Mouse (Mus musculus) CH12.LX (cell line): ENCODE measurements around the gene Tbx3. TPM values are rescaled to one million over a fixed set of nuclear protein-coding genes. Genes with fewer than 3 reads are reported as not detected.

ENCODE experiments used
- DNase-seq: peaks from one replicate; pipeline ENCODE4 v3.0.0-alpha.2; 2013; ENCODE audit errors: extremely low read depth
- H3K27ac ChIP-seq: 2 replicates; pipeline ENCODE4 v1.5.1; 2012; ENCODE audit warnings: low read depth, mild to moderate bottlenecking, control low read depth, moderate library complexity; ENCODE audit not compliant: insufficient read depth
- H3K27me3 ChIP-seq: replicated peaks from 2 replicates; pipeline ENCODE3; 2012; ENCODE audit warnings: inconsistent platforms
- H3K36me3 ChIP-seq, 2 experiments: replicated peaks in 1 of 2; 2 replicates each; pipeline versions ENCODE3 to v1.6.1; 2012; ENCODE audit warnings: inconsistent platforms in 1 of 2, low read length in 1 of 2, mild to moderate bottlenecking in 1 of 2, mixed read lengths in 1 of 2, moderate library complexity in 1 of 2; ENCODE audit not compliant: control insufficient read depth in 1 of 2, insufficient read depth in 1 of 2
- H3K4me1 ChIP-seq, 2 experiments: 2 replicates each; pipeline ENCODE4 v1.6.1; 2012; ENCODE audit warnings: inconsistent platforms in 1 of 2, moderate library complexity in 1 of 2; ENCODE audit not compliant: insufficient read depth in 2 of 2, control insufficient read depth in 1 of 2
- H3K4me2 ChIP-seq: 2 replicates; pipeline ENCODE4 v1.6.1; 2012; ENCODE audit warnings: low read depth, mild to moderate bottlenecking, control low read depth; ENCODE audit not compliant: poor library complexity, insufficient read depth, severe bottlenecking
- H3K4me3 ChIP-seq, 3 experiments: fragments of 150-350 bp in 1 of 3; sonication (generic) in 1 of 3; replicated peaks in 1 of 3; 2 replicates each; pipeline versions ENCODE3 to v1.5.1; 2011 to 2012; ENCODE audit warnings: low read depth in 2 of 3, low read length in 2 of 3, mild to moderate bottlenecking in 2 of 3, moderate library complexity in 2 of 3, control low read depth in 1 of 3, improper control_type of control experiment in 1 of 3, inconsistent platforms in 1 of 3, mixed read lengths in 1 of 3; ENCODE audit not compliant: poor library complexity in 1 of 3
- H3K79me2 ChIP-seq: replicated peaks from 2 replicates; pipeline ENCODE4 v1.6.1; 2012; ENCODE audit warnings: mild to moderate bottlenecking, moderate library complexity; ENCODE audit not compliant: control insufficient read depth, poor library complexity, insufficient read depth, severe bottlenecking; ENCODE audit errors: extremely low read depth
- H3K9ac ChIP-seq: 2 replicates; pipeline ENCODE4 v1.6.1; 2012; ENCODE audit warnings: low read depth, mild to moderate bottlenecking, control low read depth, moderate library complexity; ENCODE audit not compliant: insufficient read depth
- H3K9me3 ChIP-seq: replicated peaks from 2 replicates; pipeline ENCODE3; 2012; ENCODE audit warnings: low read length, inconsistent platforms, mixed read lengths
- CHD2 ChIP-seq: IDR thresholded peaks from 2 replicates; pipeline ENCODE4 v1.6.1; 2011; ENCODE audit warnings: low read length, improper control_type of control experiment
- CTCF ChIP-seq, 2 experiments: IDR thresholded peaks in 1 of 2; conservative IDR thresholded peaks in 1 of 2; 2 replicates each; pipeline ENCODE4 v1.5.1; 2011 to 2012; ENCODE audit warnings: low read depth in 2 of 2, low read length in 2 of 2, improper control_type of control experiment in 1 of 2, inconsistent platforms in 1 of 2, mild to moderate bottlenecking in 1 of 2, moderate library complexity in 1 of 2
- ELF1 ChIP-seq: IDR thresholded peaks from 2 replicates; pipeline ENCODE4 v1.6.1; 2014; ENCODE audit warnings: low read depth, mild to moderate bottlenecking, inconsistent platforms, low read length, improper control_type of control experiment
- MAZ ChIP-seq: IDR thresholded peaks from 2 replicates; pipeline ENCODE4 v1.6.1; 2012; ENCODE audit warnings: low read depth, mild to moderate bottlenecking, inconsistent platforms, low read length, improper control_type of control experiment, moderate library complexity
- MEF2A ChIP-seq: IDR thresholded peaks from 2 replicates; pipeline ENCODE4 v1.6.1; 2014; ENCODE audit warnings: low read depth, mild to moderate bottlenecking, inconsistent platforms, low read length, improper control_type of control experiment, borderline replicate concordance
- MXI1 ChIP-seq: IDR thresholded peaks from 2 replicates; pipeline ENCODE4 v1.6.1; 2011; ENCODE audit warnings: mild to moderate bottlenecking, low read depth, low read length, improper control_type of control experiment
- MYC ChIP-seq: IDR thresholded peaks from 2 replicates; pipeline ENCODE4 v1.6.1; 2011; ENCODE audit warnings: low read depth, mild to moderate bottlenecking, improper control_type of control experiment, low read length
- NELFE ChIP-seq: IDR thresholded peaks from 2 replicates; pipeline ENCODE4 v1.6.1; 2011; ENCODE audit warnings: low read depth, low read length, improper control_type of control experiment
- PAX5 ChIP-seq: IDR thresholded peaks from 2 replicates; pipeline ENCODE4 v1.6.1; 2012; ENCODE audit warnings: low read length, inconsistent platforms, mixed read lengths
- POLR2AphosphoS2 ChIP-seq: IDR thresholded peaks from 2 replicates; pipeline ENCODE4 v1.6.1; 2011; ENCODE audit warnings: low read depth, low read length, improper control_type of control experiment
- RCOR1 ChIP-seq: conservative IDR thresholded peaks from 2 replicates; pipeline ENCODE4 v1.6.1; 2012; ENCODE audit warnings: low read depth, mild to moderate bottlenecking, inconsistent platforms, low read length, improper control_type of control experiment
- SIN3A ChIP-seq: IDR thresholded peaks from 2 replicates; pipeline ENCODE4 v1.6.1; 2012; ENCODE audit warnings: low read length, improper control_type of control experiment, inconsistent platforms
- SMC3 ChIP-seq: IDR thresholded peaks from 2 replicates; pipeline ENCODE4 v1.6.1; 2011; ENCODE audit warnings: low read depth, low read length, improper control_type of control experiment
- TBP ChIP-seq: conservative IDR thresholded peaks from 2 replicates; pipeline ENCODE4 v1.6.1; 2011; ENCODE audit warnings: low read depth, low read length, improper control_type of control experiment
- TCF12 ChIP-seq: IDR thresholded peaks from 2 replicates; pipeline ENCODE4 v1.6.1; 2014; ENCODE audit warnings: low read depth, mild to moderate bottlenecking, inconsistent platforms, low read length, improper control_type of control experiment
- USF2 ChIP-seq: conservative IDR thresholded peaks from 2 replicates; pipeline ENCODE4 v1.6.1; 2011; ENCODE audit warnings: low read depth, low read length, improper control_type of control experiment
- ZC3H11A ChIP-seq: IDR thresholded peaks from 2 replicates; pipeline ENCODE4 v1.6.1; 2012; ENCODE audit warnings: low read depth, mild to moderate bottlenecking, inconsistent platforms, low read length, improper control_type of control experiment
- ZKSCAN1 ChIP-seq: IDR thresholded peaks from 2 replicates; pipeline ENCODE4 v1.6.1; 2012; ENCODE audit warnings: low read depth, inconsistent platforms, low read length, improper control_type of control experiment, borderline replicate concordance
- ZMIZ1 ChIP-seq: IDR thresholded peaks from 2 replicates; pipeline ENCODE4 v1.6.1; 2012; ENCODE audit warnings: low read depth, mild to moderate bottlenecking, inconsistent platforms, low read length, improper control_type of control experiment
- dilution Hi-C: fragments of 300-500 bp; cut with MboI; formaldehyde crosslinking; loops from 2 replicates; pipeline ENCODE4 v1.14.3; 2020; ENCODE audit warnings: low sequenced_read_pairs; ENCODE audit not compliant: extremely low pct_unique_long_range_greater_than_20kb, extremely low pct_ligation_motif_present
- in situ Hi-C: fragments of 300-500 bp; cut with MboI; formaldehyde crosslinking; loops from 3 replicates; pipeline ENCODE4 v1.14.3; 2019; ENCODE audit warnings: low sequenced_read_pairs, low pct_ligation_motif_present, low pct_unique_long_range_greater_than_20kb, mixed read lengths
- polyA plus RNA-seq: library from polyadenylated mRNA; unstranded; fragments of >175 nt; gene quantifications from 2 replicates; pipeline ENCODE4 v1.2.1, GENCODE M21; 2012; ENCODE audit warnings: low read depth; ENCODE audit not compliant: insufficient read length
- total RNA-seq, 2 experiments: library from RNA; depleted of rRNA; stranded (reverse); fragments of 300-350 nt in 1 of 2; fragments of >200 nt in 1 of 2; gene quantifications; 2 replicates each; pipeline ENCODE4 v1.2.3; 2012 to 2014

The Tbx3 gene
- total and polyA plus RNA-seq, 3 experiments: not detected

DNA sequence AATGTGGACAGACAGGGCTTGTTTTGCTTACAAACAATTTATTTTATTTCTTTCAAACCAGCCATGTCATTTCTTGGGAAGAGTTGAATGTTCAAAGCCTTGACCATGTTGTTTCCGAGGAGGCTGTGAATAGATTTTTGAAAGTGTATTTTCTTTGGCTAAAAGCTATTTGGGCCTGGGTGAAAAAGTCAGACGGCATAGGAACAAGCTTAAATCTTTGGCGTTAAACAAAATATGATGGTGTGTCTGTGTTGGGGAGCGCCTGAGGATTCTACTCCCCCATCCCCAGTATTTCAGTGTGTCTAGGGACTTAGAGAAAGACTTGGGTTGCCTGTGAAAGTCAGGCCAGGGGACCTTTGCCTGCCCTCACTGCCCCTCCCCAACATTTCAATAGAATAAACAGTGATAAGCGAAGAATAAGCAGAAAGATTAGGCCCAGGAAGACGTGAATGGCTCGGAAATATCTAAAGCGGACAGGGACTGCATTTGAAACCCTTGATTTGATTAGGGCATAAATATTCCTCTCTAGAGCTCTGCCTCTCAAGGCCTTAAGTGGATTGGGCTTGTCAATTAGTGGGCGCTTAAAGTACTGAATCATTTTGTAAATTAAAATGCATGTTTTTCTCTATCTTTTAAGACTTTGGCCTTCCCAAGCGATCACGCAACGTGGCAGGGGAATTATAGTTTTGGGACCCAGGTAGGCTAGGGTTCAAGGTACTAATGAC lies 4.3 kb downstream of the Tbx3 start:
- dilution Hi-C loops: no loop called here
- Histone ChIP-seq H3K9me3 (peaks cover 79% of the 10 kb centered on the region), H3K27ac (no peak overlapping the region), H3K4me3 (no peak overlapping the region), H3K79me2 (no peaks in the 10 kb centered on the region)
- TF ChIP-seq RCOR1: no peak
- no peak for TF ChIP-seq MAZ
- TF ChIP-seq SMC3: no peak
- no peak for TF ChIP-seq CHD2
- TF ChIP-seq MXI1: no peak
- no peak for TF ChIP-seq MYC
- TF ChIP-seq MEF2A: no peak
- TF ChIP-seq TBP: no peak
- no peak for TF ChIP-seq PAX5
- TF ChIP-seq, all 38 proteins: peak for 0
- no peak overlapping the region for H3K9ac ChIP-seq
- DNase-seq: no peak
- H3K4me2 ChIP-seq: no peak overlapping the region
- H3K36me3 ChIP-seq: no peaks in the 10 kb centered on the region
- in situ Hi-C loops: loop anchor here (25.0 kb wide), 1 partner anchor 787 kb away; no protein-coding TSS in a partner anchor
- H3K27me3 ChIP-seq: no peaks in the 10 kb centered on the region
- H3K4me1 ChIP-seq: no peaks in the 10 kb centered on the region

DNA sequence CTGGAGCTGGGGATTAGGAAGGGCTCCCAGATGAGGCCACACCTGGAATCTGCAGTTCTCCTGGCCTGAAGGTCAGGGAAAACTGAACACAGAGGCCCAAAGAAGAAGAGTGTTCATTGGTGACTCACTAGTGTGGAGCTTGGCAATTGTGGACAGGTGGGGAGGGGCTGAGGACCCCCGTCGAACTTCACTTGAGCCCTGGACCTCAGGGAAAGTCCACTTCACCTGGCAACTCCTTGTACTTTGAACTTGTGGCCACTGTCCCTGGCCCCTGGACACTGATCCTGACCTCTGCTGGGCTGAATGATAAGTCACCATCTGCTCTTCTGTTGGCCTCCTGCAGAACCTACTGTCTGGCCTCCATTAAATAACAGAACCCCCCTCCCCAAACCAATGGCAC lies 5.8 kb downstream of the Tbx3 start:
- Histone ChIP-seq H3K79me2 (no peaks in the 10 kb centered on the region), H3K9me3 (peaks cover 80% of the 10 kb centered on the region), H3K27me3 (no peaks in the 10 kb centered on the region), H3K9ac (no peak overlapping the region), H3K4me2 (no peak overlapping the region), H3K4me3 (no peak overlapping the region), H3K36me3 (no peaks in the 10 kb centered on the region), H3K4me1 (no peaks in the 10 kb centered on the region), H3K27ac (no peak overlapping the region)
- in situ Hi-C loops (loop anchor here (25.0 kb wide), 1 partner anchor 789 kb away; no protein-coding TSS in a partner anchor), dilution Hi-C loops (no loop called here)
- TF ChIP-seq RCOR1: no peak
- TF ChIP-seq USF2: no peak
- TF ChIP-seq ZC3H11A: no peak
- TF ChIP-seq MAZ: no peak
- no peak for TF ChIP-seq SMC3
- no peak for TF ChIP-seq POLR2AphosphoS2
- no peak for TF ChIP-seq ELF1
- TF ChIP-seq MEF2A: no peak
- no peak for TF ChIP-seq PAX5
- no peak for TF ChIP-seq ZMIZ1
- TF ChIP-seq SIN3A: no peak
- no peak for TF ChIP-seq NELFE
- no peak for TF ChIP-seq MXI1
- TF ChIP-seq CTCF (conservative IDR thresholded peaks at IDR 0.05 in 1 of 2, IDR thresholded peaks at IDR 0.05 in 1 of 2; ENCODE audit: low read depth in 2 of 2, low read length in 2 of 2): no peak
- TF ChIP-seq ZKSCAN1: no peak
- TF ChIP-seq TCF12: no peak
- no peak for DNase-seq
